Mouse (Mus musculus) heart, postnatal 14 days (tissue): ENCODE measurements around the gene Cfap99. TPM values are rescaled to one million over a fixed set of nuclear protein-coding genes. Genes with fewer than 3 reads are reported as not detected.

Source experiments
- total RNA-seq, 2 experiments: library from RNA; stranded (reverse); gene quantifications; 2 replicates each; pipeline ENCODE4 v1.2.3; 2021

The Cfap99 gene
- total RNA-seq, 2 experiments from 2014 or later: not detected

Other genes with a start within 250 kb of the Cfap99 start
- 1 to 10 TPM in 1 of 2 experiments, under 1 TPM in 1; 0.98 to 2.0 TPM for gene Poln, start 119.2 kb upstream of the Cfap99 start, total RNA-seq
- gene Haus3, start 119.1 kb upstream of the Cfap99 start, total RNA-seq: 1 to 10 TPM; 6.0 to 7.1 TPM
- 100 to 1,000 TPM; 127 to 129 TPM for gene Mxd4, start 100.9 kb upstream of the Cfap99 start, total RNA-seq
- gene Zfyve28, start 151 bp upstream of the Cfap99 start, total RNA-seq: 1 to 10 TPM in 1 of 2 experiments, under 1 TPM in 1; 0.41 to 1.0 TPM
- gene Rnf4, start 47.7 kb downstream of the Cfap99 start, total RNA-seq: 10 to 100 TPM; 38.0 to 38.2 TPM
- 10 to 100 TPM; 32.6 to 36.6 TPM for gene Fam193a, start 81.3 kb downstream of the Cfap99 start, total RNA-seq
- gene Tnip2, start 225.4 kb downstream of the Cfap99 start, total RNA-seq: 1 to 10 TPM; 6.4 to 8.3 TPM
- gene Sh3bp2, start 237.2 kb downstream of the Cfap99 start, total RNA-seq: 1 to 10 TPM; 3.8 to 4.6 TPM